Mouse (Mus musculus) neural tube, embryonic 15.5 days (tissue): ENCODE results near the gene Elp4. TPM values are rescaled to one million over a fixed set of nuclear protein-coding genes. Genes with fewer than 3 reads are reported as not detected.

Experiments used
- ATAC-seq: fragments of 200-750 bp; cut with Nextera tagmentation; 2 replicates; pipeline ENCODE4 v1.8.0; 2017; ENCODE audit warnings: mild to moderate bottlenecking, moderate TSS enrichment, moderate library complexity; ENCODE audit not compliant: low FRiP score
- H3K27ac ChIP-seq: fragments of 300-500 bp; sonication (generic); replicated peaks from 2 replicates; pipeline ENCODE4 v1.5.1; 2015; ENCODE audit warnings: mild to moderate bottlenecking, inconsistent platforms
- H3K27me3 ChIP-seq: fragments of 300-500 bp; sonication (generic); replicated peaks from 2 replicates; pipeline ENCODE4 v1.6.1; 2015; ENCODE audit warnings: inconsistent platforms
- H3K36me3 ChIP-seq: fragments of 300-500 bp; sonication (generic); 2 replicates; pipeline ENCODE4 v1.6.1; 2015; ENCODE audit warnings: inconsistent platforms
- H3K4me1 ChIP-seq: fragments of 300-500 bp; sonication (generic); 2 replicates; pipeline ENCODE4 v1.6.1; 2015; ENCODE audit warnings: inconsistent platforms
- H3K4me2 ChIP-seq: fragments of 300-500 bp; sonication (generic); 2 replicates; pipeline ENCODE4 v1.6.1; 2015; ENCODE audit warnings: inconsistent platforms, mild to moderate bottlenecking, moderate library complexity
- H3K4me3 ChIP-seq: fragments of 300-500 bp; sonication (generic); replicated peaks from 2 replicates; pipeline ENCODE4 v1.5.1; 2015; ENCODE audit warnings: mild to moderate bottlenecking, inconsistent platforms
- H3K9ac ChIP-seq: fragments of 300-500 bp; sonication (generic); replicated peaks from 2 replicates; pipeline ENCODE4 v1.6.1; 2015; ENCODE audit warnings: mild to moderate bottlenecking, inconsistent platforms
- H3K9me3 ChIP-seq: fragments of 300-500 bp; sonication (generic); replicated peaks from 2 replicates; pipeline ENCODE4 v1.6.1; 2016; ENCODE audit warnings: inconsistent platforms
- WGBS: fragments of 180-500 bp; shearing (Covaris S2); methylation state at CpG from one replicate; pipeline ENCODE4 v1.1.7; 2015; ENCODE audit warnings: mixed read lengths; 5-methylcytosine and 5-hydroxymethylcytosine counted together
- polyA plus RNA-seq: library from polyadenylated mRNA; unstranded; fragments of >200 nt; fragmentation: Nextera tagmentation; extraction: Ambion mirVana; gene quantifications from 2 replicates; pipeline ENCODE4 v1.2.1, GENCODE M21; 2015

Elp4 gene
- polyA plus RNA-seq, 1 experiment from 2014 or later, result 38.1 TPM

- H3K4me3 ChIP-seq, result no peak overlapping the region
- H3K9ac ChIP-seq, result no peak overlapping the region
- peaks cover 17% of the 10 kb centered on the region for H3K4me1 ChIP-seq
- H3K27me3 ChIP-seq, result peaks cover 99% of the 10 kb centered on the region
- H3K4me2 ChIP-seq, result no peak overlapping the region
- H3K36me3 ChIP-seq, result no peaks in the 10 kb centered on the region
- no peak overlapping the region for H3K27ac ChIP-seq
- WGBS, result 3% methylated on average over 11 of the region's 11 CpGs
- ATAC-seq, result 0 out of 2 replicates have a peak, but pooled peaks have one; percentile 7
- H3K9me3 ChIP-seq, result no peaks in the 10 kb centered on the region
Measured at GRCm38 (mm10) chr2:105667626-105667950, 236.8 kb downstream of the Elp4 start.

DNA sequence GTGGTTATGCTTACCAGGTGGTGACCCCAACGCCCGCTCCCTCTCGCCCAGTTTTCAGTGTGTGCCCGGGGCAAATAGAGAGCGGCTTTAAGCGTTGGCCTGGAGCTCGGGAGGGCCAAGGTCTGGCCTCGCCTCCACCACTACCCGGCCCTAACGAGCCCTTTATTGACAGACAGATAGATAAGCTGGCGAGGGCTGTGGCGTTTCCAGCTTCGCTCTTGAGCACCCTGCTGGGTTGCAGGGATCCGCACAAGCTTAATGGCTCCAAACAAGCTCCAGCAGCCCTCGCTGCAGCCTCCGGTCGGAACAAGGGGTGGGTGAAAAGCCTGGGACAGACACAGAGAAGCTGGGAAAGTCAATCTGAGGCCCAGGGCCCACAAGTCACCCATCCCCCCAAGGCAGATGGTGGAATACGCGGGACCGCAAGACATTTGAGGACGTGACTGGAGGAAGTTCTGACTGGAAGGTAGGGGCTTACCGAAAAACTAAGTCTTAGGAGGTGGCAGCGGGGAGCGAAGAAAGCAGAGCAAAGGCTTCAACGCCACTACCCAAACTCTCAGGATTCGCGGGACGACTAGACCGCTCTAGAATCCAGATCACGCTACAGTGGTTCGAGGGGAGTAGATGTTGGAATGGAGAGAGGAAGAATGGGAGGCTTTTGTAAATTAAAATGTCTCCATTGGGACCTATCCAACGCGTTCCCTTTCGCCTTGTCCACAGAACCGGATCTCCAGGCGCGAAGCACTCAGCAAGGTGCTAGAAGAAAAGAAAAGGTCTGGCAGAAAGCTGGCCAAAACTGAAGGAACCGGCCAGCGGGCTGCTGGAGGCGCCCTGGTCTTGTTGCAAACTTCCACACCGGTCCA lies 237.4 kb downstream of the Elp4 start:
- no peak for ATAC-seq

DNA sequence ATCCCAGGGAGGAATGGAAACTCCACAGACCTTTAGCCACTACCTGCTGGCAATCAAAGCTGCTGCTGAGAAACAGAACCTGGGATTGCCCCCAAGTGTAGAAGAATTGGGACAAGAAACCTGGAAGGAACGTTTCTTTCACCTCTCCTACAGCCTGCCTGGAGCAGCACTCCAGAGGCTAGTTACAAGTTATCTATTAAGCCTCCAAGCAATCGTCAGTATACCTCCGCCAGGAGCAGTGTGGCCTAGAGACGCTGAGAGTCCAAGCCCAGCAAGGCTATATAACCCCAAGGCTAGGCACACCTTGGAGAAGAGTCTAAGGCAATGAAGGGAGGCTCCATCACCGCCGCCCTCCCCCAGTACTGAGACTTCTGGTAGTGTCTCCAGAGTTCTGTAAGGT lies 238.0 kb downstream of the Elp4 start:
- H3K27me3 ChIP-seq, result peaks cover 90% of the 10 kb centered on the region
- H3K4me3 ChIP-seq, result no peak overlapping the region
- 20% methylated on average over 6 of the region's 6 CpGs for WGBS
- peaks cover 17% of the 10 kb centered on the region for H3K4me1 ChIP-seq
- no peaks in the 10 kb centered on the region for H3K36me3 ChIP-seq
- H3K9me3 ChIP-seq, result no peaks in the 10 kb centered on the region
- no peak overlapping the region for H3K27ac ChIP-seq
- no peak for ATAC-seq
- H3K4me2 ChIP-seq, result no peak overlapping the region
- no peak overlapping the region for H3K9ac ChIP-seq

More for the DNA sequence above, 237.4 kb downstream of the Elp4 start:
- Histone ChIP-seq H3K9me3 (no peaks in the 10 kb centered on the region), H3K4me3 (no peak overlapping the region), H3K9ac (no peak overlapping the region), H3K27me3 (peaks cover 95% of the 10 kb centered on the region), H3K4me2 (no peak overlapping the region), H3K4me1 (peaks cover 17% of the 10 kb centered on the region), H3K36me3 (no peaks in the 10 kb centered on the region), H3K27ac (no peak overlapping the region)
- WGBS, result 6% methylated on average over 41 of the region's 41 CpGs

DNA sequence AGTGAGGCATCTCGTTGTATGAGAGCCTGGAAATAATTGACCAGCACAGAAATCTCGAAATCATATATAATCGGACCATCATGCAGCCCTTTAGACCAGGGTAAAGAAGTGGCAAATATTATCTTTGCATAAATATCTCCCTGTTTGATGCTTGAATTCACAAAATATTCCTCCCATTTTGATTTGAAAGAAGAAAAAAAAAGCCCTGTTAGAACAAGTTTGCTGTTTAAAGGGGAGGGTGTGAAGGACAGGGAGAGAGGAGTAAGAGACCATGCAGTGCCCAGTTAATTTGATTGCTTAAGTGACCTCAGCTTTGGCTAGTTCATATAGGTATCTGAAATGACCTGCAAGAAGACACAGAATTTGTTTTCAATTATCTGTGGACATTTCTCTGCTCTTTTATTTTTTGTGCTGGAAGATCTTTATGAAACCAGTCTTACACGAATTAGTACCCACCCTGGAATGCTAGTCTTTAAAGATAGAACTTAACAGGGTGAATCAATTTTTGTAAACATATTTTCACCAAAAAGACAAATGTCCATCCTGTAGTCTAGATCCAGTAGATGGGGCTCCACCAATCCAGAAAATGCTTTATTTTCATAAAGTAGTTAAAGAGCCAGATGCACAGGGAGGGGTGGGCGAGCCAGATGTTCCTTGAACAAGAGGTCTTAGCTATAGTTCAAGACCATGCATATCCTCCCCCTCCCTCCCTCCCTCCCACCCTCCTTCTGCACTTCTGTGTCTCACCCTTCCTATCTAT lies 238.7 kb downstream of the Elp4 start:
- H3K27ac ChIP-seq, result no peak overlapping the region
- WGBS, result 37% methylated on average over 5 of the region's 5 CpGs

DNA sequence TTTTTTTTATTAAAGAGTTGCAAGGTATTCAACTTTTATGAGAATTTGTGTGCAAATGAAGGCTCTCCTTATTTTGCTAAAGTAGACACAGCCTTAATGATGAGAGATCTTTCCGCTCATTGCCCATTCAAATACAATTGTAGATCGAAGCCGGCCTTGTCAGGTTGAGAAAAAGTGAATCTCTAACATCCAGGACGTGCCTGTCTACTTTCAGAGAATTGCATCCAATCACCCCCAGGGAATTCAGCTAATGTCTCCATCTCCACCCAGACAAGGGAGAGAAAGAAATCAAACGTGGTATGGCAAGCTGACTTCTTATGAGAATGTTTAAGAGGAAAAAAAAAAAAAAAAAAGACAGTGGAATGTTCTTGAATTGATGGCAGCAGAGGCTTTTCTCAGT lies 239.4 kb downstream of the Elp4 start:
- H3K4me2 ChIP-seq, result no peak overlapping the region
- WGBS, result 22% methylated on average over 5 of the region's 5 CpGs
- H3K4me1 ChIP-seq, result peaks cover 20% of the 10 kb centered on the region
- H3K9me3 ChIP-seq, result no peaks in the 10 kb centered on the region
- peaks cover 87% of the 10 kb centered on the region for H3K27me3 ChIP-seq
- no peaks in the 10 kb centered on the region for H3K36me3 ChIP-seq
- no peak overlapping the region for H3K9ac ChIP-seq
- no peak overlapping the region for H3K27ac ChIP-seq
- no peak overlapping the region for H3K4me3 ChIP-seq
- no peak for ATAC-seq

More for the DNA sequence above, 238.7 kb downstream of the Elp4 start:
- peaks cover 17% of the 10 kb centered on the region for H3K4me1 ChIP-seq
- H3K36me3 ChIP-seq, result no peaks in the 10 kb centered on the region
- H3K9ac ChIP-seq, result no peak overlapping the region
- H3K4me3 ChIP-seq, result no peak overlapping the region
- no peak overlapping the region for H3K4me2 ChIP-seq
- H3K27me3 ChIP-seq, result peaks cover 87% of the 10 kb centered on the region
- ATAC-seq, result no peak
- no peaks in the 10 kb centered on the region for H3K9me3 ChIP-seq

GRCm38 (mm10) chr2:105663101-105663511 lies 241.3 kb downstream of the Elp4 start:
- no peak for ATAC-seq
- Histone ChIP-seq H3K4me2 (no peak overlapping the region), H3K4me3 (no peak overlapping the region), H3K9me3 (no peaks in the 10 kb centered on the region), H3K36me3 (no peaks in the 10 kb centered on the region), H3K27ac (no peak overlapping the region), H3K4me1 (peaks cover 20% of the 10 kb centered on the region), H3K9ac (no peak overlapping the region), H3K27me3 (peaks cover 87% of the 10 kb centered on the region)
- 23% methylated on average over 10 of the region's 10 CpGs for WGBS

- Histone ChIP-seq H3K4me1 (peaks cover 19% of the 10 kb centered on the region), H3K27me3 (peaks cover 84% of the 10 kb centered on the region), H3K9me3 (no peaks in the 10 kb centered on the region), H3K4me3 (no peak overlapping the region), H3K36me3 (no peaks in the 10 kb centered on the region), H3K4me2 (no peak overlapping the region), H3K27ac (no peak overlapping the region), H3K9ac (no peak overlapping the region)
- WGBS, result 8% methylated on average over 7 of the region's 7 CpGs
- no peak for ATAC-seq
Measured at GRCm38 (mm10) chr2:105662606-105663005, 241.8 kb downstream of the Elp4 start.

DNA sequence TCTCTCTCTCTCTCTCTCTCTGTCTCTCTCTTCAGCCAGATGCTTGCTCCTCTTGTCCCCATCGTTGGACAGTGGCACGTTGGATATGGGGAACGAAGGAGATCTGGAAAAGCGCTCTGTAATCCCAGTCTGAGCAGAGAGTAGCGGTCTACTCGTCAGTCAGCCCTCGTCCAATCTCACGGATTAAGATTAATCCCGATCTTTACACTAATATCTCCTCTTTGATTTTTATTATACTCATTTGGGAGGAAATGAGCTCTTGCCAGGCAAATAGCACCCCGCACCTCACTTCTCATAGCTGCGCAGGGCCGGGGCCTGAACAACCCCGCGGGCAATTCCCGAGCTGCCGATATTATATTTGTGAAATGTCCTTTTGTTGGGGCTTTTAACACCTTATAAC lies 242.2 kb downstream of the Elp4 start:
- Histone ChIP-seq H3K27ac (no peak overlapping the region), H3K9ac (no peak overlapping the region), H3K4me2 (no peak overlapping the region), H3K36me3 (no peaks in the 10 kb centered on the region), H3K27me3 (peaks cover 84% of the 10 kb centered on the region), H3K4me1 (peaks cover 14% of the 10 kb centered on the region), H3K4me3 (no peak overlapping the region), H3K9me3 (no peaks in the 10 kb centered on the region)
- WGBS, result 3% methylated on average over 16 of the region's 16 CpGs
- no peak for ATAC-seq

DNA sequence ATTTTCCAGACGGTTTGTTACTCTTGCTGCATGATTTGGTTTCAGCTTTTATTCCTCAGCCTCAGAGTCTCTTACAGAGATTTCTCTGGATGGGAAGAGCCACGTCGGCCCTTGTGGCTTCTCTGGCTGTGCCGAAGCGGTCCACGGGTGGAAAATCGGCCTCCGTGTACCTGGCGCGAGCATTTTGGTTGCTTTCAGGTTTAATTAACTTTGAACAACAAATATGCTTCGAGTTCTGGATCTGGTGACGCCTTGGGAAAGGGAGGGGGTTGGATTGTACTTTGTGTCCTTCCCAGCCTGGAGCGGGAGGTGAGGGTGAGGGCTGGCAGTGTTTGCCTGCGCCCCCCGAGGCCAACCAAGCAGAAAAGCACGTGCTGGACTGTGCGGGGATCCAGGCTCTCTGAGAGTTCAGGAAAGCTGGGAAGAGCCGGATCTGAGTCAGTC lies 242.7 kb downstream of the Elp4 start:
- H3K27ac ChIP-seq, result no peak overlapping the region
- no peak overlapping the region for H3K4me2 ChIP-seq
- no peaks in the 10 kb centered on the region for H3K36me3 ChIP-seq
- H3K27me3 ChIP-seq, result peaks cover 84% of the 10 kb centered on the region
- ATAC-seq, result no peak
- H3K9me3 ChIP-seq, result no peaks in the 10 kb centered on the region
- H3K9ac ChIP-seq, result no peak overlapping the region
- no peak overlapping the region for H3K4me3 ChIP-seq
- H3K4me1 ChIP-seq, result peaks cover 9% of the 10 kb centered on the region; the same call in 1 of the 2 replicates
- 1% methylated on average over 18 of the region's 18 CpGs for WGBS

GRCm38 (mm10) chr2:105660874-105661622 lies 243.3 kb downstream of the Elp4 start:
- Histone ChIP-seq H3K4me3 (peak overlapping the region; percentile 0; the same call in 1 of the 2 replicates), H3K9ac (no peak overlapping the region), H3K9me3 (no peaks in the 10 kb centered on the region), H3K4me1 (peaks cover 9% of the 10 kb centered on the region; the same call in 1 of the 2 replicates), H3K27ac (no peak overlapping the region), H3K36me3 (no peaks in the 10 kb centered on the region), H3K4me2 (peak overlapping the region; percentile 21), H3K27me3 (peaks cover 82% of the 10 kb centered on the region)
- 3% methylated on average over 24 of the region's 26 CpGs for WGBS
- no peak for ATAC-seq
